Mouse (Mus musculus) fibroblast of lung, adult 2 months (primary cell): ENCODE data around the gene Nfx1.
A peak's percentile ranks its signal among the peaks of the same experiment; 100 is the strongest.
"Not testable (repeated sequence)": the region's sequence is repeated elsewhere in the genome, so short reads cannot be mapped to it uniquely, and the experiment has no call there.

ENCODE experiments used
- DNase-seq: peaks from one replicate; pipeline ENCODE4 v3.0.0-alpha.2; 2011; ENCODE audit warnings: low read depth

Gene Nfx1

GRCm38 (mm10) chr4:40970842-40971701 is at the start of gene Nfx1:
Gene Nfx1 (plus strand): TSS chr4:40970906.
- peak; percentile 74 for DNase-seq

GRCm38 (mm10) chr4:40921288-40921687 is 49.4 kb upstream of the Nfx1 start:
- no peak for DNase-seq

GRCm38 (mm10) chr4:40923087-40923651 is 47.5 kb upstream of the Nfx1 start:
- DNase-seq: no peak

GRCm38 (mm10) chr4:40925568-40925967 is 45.1 kb upstream of the Nfx1 start:
- DNase-seq: no peak

GRCm38 (mm10) chr4:40929046-40929445 is 41.7 kb upstream of the Nfx1 start:
- no peak for DNase-seq

- no peak for DNase-seq
Observed at GRCm38 (mm10) chr4:40933694-40934093, 37.0 kb upstream of the Nfx1 start.

GRCm38 (mm10) chr4:40934369-40934768 is 36.3 kb upstream of the Nfx1 start:
- not testable (repeated sequence) for DNase-seq

- no peak for DNase-seq
Observed at GRCm38 (mm10) chr4:40936175-40936839, 34.4 kb upstream of the Nfx1 start.

- DNase-seq: no peak
Observed at GRCm38 (mm10) chr4:40938793-40939192, 31.9 kb upstream of the Nfx1 start.

- no peak for DNase-seq
Observed at GRCm38 (mm10) chr4:40943651-40944050, 27.1 kb upstream of the Nfx1 start.

GRCm38 (mm10) chr4:40946516-40947121 is 24.1 kb upstream of the Nfx1 start:
- no peak for DNase-seq

GRCm38 (mm10) chr4:40947565-40948159 is 23.0 kb upstream of the Nfx1 start:
- DNase-seq: no peak

- DNase-seq: peak; percentile 97
Observed at GRCm38 (mm10) chr4:40948160-40948708, 22.5 kb upstream of the Nfx1 start, which contains the start of the genes Bag1 and Chmp5. Gene Bag1 (minus strand): TSS chr4:40948294. Gene Chmp5 (plus strand): TSS chr4:40948407.

GRCm38 (mm10) chr4:40953521-40953920 is 17.2 kb upstream of the Nfx1 start:
- DNase-seq: no peak

GRCm38 (mm10) chr4:40955942-40956341 is 14.8 kb upstream of the Nfx1 start:
- no peak for DNase-seq

- no peak for DNase-seq
Observed at GRCm38 (mm10) chr4:40963536-40963935, 7.2 kb upstream of the Nfx1 start.

- no peak for DNase-seq
Observed at GRCm38 (mm10) chr4:40969161-40969560, 1.5 kb upstream of the Nfx1 start.

- DNase-seq: no peak
Observed at GRCm38 (mm10) chr4:40969781-40970591, 720 bp upstream of the Nfx1 start.

- DNase-seq: no peak
Observed at GRCm38 (mm10) chr4:40970592-40970841, 189 bp upstream of the Nfx1 start.

GRCm38 (mm10) chr4:40971744-40972143 is 1.0 kb downstream of the Nfx1 start:
- no peak for DNase-seq

- no peak for DNase-seq
Observed at GRCm38 (mm10) chr4:40974011-40974410, 3.3 kb downstream of the Nfx1 start.
